Mouse (Mus musculus) intestine, postnatal 0 days (tissue): ENCODE results near the gene Ltbr. TPM values are rescaled to one million over a fixed set of nuclear protein-coding genes. Genes with fewer than 3 reads are reported as not detected.
A peak's percentile ranks its signal among the peaks of the same experiment; 100 is the strongest.

ENCODE experiments used
- ATAC-seq: fragments of 200-750 bp; cut with Nextera tagmentation; 2 replicates; pipeline ENCODE4 v1.8.0; 2017; ENCODE audit warnings: mild to moderate bottlenecking, moderate TSS enrichment, moderate library complexity
- H3K27ac ChIP-seq: fragments of 300-500 bp; sonication (generic); 2 replicates; pipeline ENCODE4 v1.5.1; 2014; ENCODE audit warnings: mild to moderate bottlenecking, low read depth, low read length, moderate library complexity
- H3K27me3 ChIP-seq: fragments of 300-500 bp; sonication (generic); replicated peaks from 2 replicates; pipeline ENCODE4 v1.6.1; 2014; ENCODE audit warnings: low read length, mixed read lengths; ENCODE audit not compliant: control insufficient read depth, insufficient read depth
- H3K36me3 ChIP-seq: fragments of 300-500 bp; sonication (generic); 2 replicates; pipeline ENCODE4 v1.6.1; 2014; ENCODE audit warnings: mild to moderate bottlenecking, moderate library complexity; ENCODE audit not compliant: control insufficient read depth, insufficient read depth
- H3K4me1 ChIP-seq: fragments of 300-500 bp; sonication (generic); replicated peaks from 2 replicates; pipeline ENCODE4 v1.6.1; 2014; ENCODE audit warnings: antibody characterized with exemption, low read length, mixed read lengths; ENCODE audit not compliant: control insufficient read depth, insufficient read depth
- H3K4me2 ChIP-seq: fragments of 300-500 bp; sonication (generic); replicated peaks from 2 replicates; pipeline ENCODE4 v1.6.1; 2014; ENCODE audit warnings: low read depth, mild to moderate bottlenecking, moderate library complexity
- H3K4me3 ChIP-seq: fragments of 300-500 bp; sonication (generic); 2 replicates; pipeline ENCODE4 v1.5.1; 2014; ENCODE audit warnings: low read depth, low read length
- H3K9ac ChIP-seq: fragments of 300-500 bp; sonication (generic); 2 replicates; pipeline ENCODE4 v1.6.1; 2014; ENCODE audit warnings: mild to moderate bottlenecking, low read depth, low read length
- H3K9me3 ChIP-seq: fragments of 300-500 bp; sonication (generic); 2 replicates; pipeline ENCODE4 v1.6.1; 2016; ENCODE audit warnings: mixed run types; ENCODE audit not compliant: control insufficient read depth
- CTCF ChIP-seq: sonication (generic); IDR thresholded peaks from 2 replicates; pipeline ENCODE4 v1.5.1; 2016; ENCODE audit warnings: low read depth, mild to moderate bottlenecking, control low read depth, antibody characterized with exemption, moderate library complexity
- WGBS: fragments of 180-500 bp; shearing (Covaris S2); extraction: QIAGEN DNeasy Blood & Tissue Kit; methylation state at CpG from one replicate; pipeline ENCODE4 v1.1.7; 2014; 5-methylcytosine and 5-hydroxymethylcytosine counted together
- polyA plus RNA-seq: library from polyadenylated mRNA; unstranded; fragments of >200 nt; fragmentation: Nextera tagmentation; extraction: Ambion mirVana; gene quantifications from 2 replicates; pipeline ENCODE4 v1.2.1, GENCODE M21; 2015

Ltbr gene
- polyA plus RNA-seq, 1 experiment from 2014 or later, result 104 TPM

- Histone ChIP-seq H3K9ac (no peak overlapping the region), H3K9me3 (no peaks in the 10 kb centered on the region), H3K27me3 (no peaks in the 10 kb centered on the region), H3K4me3 (no peak overlapping the region), H3K4me2 (no peak overlapping the region), H3K4me1 (no peaks in the 10 kb centered on the region), H3K27ac (no peak overlapping the region), H3K36me3 (peaks cover 15% of the 10 kb centered on the region)
- ATAC-seq, result no peak
- 71% methylated on average over 24 of the region's 24 CpGs for WGBS
- no peak for TF ChIP-seq CTCF
Observed at GRCm38 (mm10) chr6:125302231-125302982, 11.3 kb downstream of the Ltbr start.

DNA sequence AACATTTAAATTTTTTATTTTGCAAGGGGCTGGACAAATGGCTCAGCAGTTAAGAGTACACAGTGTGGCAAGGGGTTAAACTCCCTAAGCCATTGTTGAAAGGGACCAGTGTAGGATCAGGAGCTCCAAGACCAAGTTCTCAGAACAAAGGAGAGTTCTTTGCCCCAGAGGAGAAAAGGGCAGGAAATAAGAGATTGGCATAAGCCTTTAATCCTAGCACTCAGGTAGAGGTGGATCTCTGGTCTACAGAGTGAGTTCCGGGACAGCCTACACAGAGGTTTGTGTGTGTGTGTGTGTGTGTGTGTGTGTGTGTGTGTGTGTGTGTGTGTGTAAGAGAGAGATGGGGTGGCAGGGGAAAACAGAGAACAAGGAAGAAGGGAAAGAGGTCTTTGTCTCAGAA lies 12.7 kb downstream of the Ltbr start:
- Histone ChIP-seq H3K4me1 (peaks cover 3% of the 10 kb centered on the region; the same call in 1 of the 2 replicates), H3K4me2 (no peak overlapping the region), H3K9me3 (no peaks in the 10 kb centered on the region), H3K27ac (no peak overlapping the region), H3K36me3 (peaks cover under 1% of the 10 kb centered on the region), H3K4me3 (no peak overlapping the region), H3K27me3 (no peaks in the 10 kb centered on the region), H3K9ac (no peak overlapping the region)
- ATAC-seq, result peak; percentile 34
- TF ChIP-seq CTCF, result no peak
- 32% methylated on average over 1 of the region's 1 CpGs for WGBS

GRCm38 (mm10) chr6:125297149-125297820 lies 16.4 kb downstream of the Ltbr start:
- peak; percentile 67 for ATAC-seq
- Histone ChIP-seq H3K9ac (no peak overlapping the region), H3K4me1 (peaks cover 3% of the 10 kb centered on the region; the same call in 1 of the 2 replicates), H3K4me3 (no peak overlapping the region), H3K4me2 (peak overlapping the region; percentile 30; the same call in 1 of the 2 replicates), H3K27me3 (no peaks in the 10 kb centered on the region), H3K36me3 (no peaks in the 10 kb centered on the region), H3K9me3 (no peaks in the 10 kb centered on the region), H3K27ac (peak overlapping the region; percentile 35; the same call in 1 of the 2 replicates)
- 29% methylated on average over 5 of the region's 5 CpGs for WGBS
- no peak for TF ChIP-seq CTCF

- Histone ChIP-seq H3K4me2 (no peak overlapping the region), H3K27ac (no peak overlapping the region), H3K4me3 (no peak overlapping the region), H3K27me3 (no peaks in the 10 kb centered on the region), H3K9me3 (no peaks in the 10 kb centered on the region), H3K36me3 (no peaks in the 10 kb centered on the region), H3K4me1 (peaks cover 3% of the 10 kb centered on the region; the same call in 1 of the 2 replicates), H3K9ac (no peak overlapping the region)
- ATAC-seq, result no peak
- 81% methylated on average over 4 of the region's 4 CpGs for WGBS
- TF ChIP-seq CTCF, result no peak
Observed at GRCm38 (mm10) chr6:125294049-125294448, 19.6 kb downstream of the Ltbr start.

DNA sequence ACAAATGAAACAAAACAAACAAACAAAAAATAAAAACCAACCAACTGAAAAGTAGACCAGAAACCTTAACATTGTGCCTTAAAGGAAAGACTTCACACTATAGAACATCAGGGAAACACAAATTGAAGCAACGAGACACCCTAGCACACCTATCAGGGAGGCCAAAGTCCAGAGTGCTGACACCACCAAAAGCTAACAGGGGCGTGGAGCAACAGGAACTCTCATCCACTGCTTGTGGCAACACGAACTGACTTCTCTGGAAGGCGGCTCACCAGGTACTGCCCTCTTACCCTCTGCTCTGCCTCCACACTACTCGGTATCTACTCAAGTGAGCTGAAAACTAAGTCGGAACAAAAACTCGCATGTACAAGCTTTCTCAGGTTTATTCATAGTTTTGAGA lies 21.4 kb downstream of the Ltbr start:
- Histone ChIP-seq H3K9ac (no peak overlapping the region), H3K27me3 (no peaks in the 10 kb centered on the region), H3K27ac (peak overlapping the region; percentile 36; the same call in 1 of the 2 replicates), H3K4me1 (peaks cover 3% of the 10 kb centered on the region; the same call in 1 of the 2 replicates), H3K4me3 (no peak overlapping the region), H3K4me2 (0 out of 2 replicates have a peak overlapping the region, but pooled peaks have one; percentile 6), H3K36me3 (no peaks in the 10 kb centered on the region), H3K9me3 (no peaks in the 10 kb centered on the region)
- 54% methylated on average over 7 of the region's 7 CpGs for WGBS
- peak; percentile 87 for ATAC-seq
- TF ChIP-seq CTCF, result no peak

- H3K4me3 ChIP-seq, result no peak overlapping the region
- ATAC-seq, result no peak
- no peak for TF ChIP-seq CTCF
- no peaks in the 10 kb centered on the region for H3K9me3 ChIP-seq
- no peak overlapping the region for H3K9ac ChIP-seq
- no peaks in the 10 kb centered on the region; the same call in 1 of the 2 replicates for H3K4me1 ChIP-seq
- WGBS, result 73% methylated on average over 4 of the region's 4 CpGs
- no peak overlapping the region for H3K4me2 ChIP-seq
- H3K36me3 ChIP-seq, result no peaks in the 10 kb centered on the region
- H3K27ac ChIP-seq, result no peak overlapping the region; the same call in 1 of the 2 replicates
- no peaks in the 10 kb centered on the region for H3K27me3 ChIP-seq
Observed at GRCm38 (mm10) chr6:125291329-125291728, 22.4 kb downstream of the Ltbr start.
